Mouse (Mus musculus): Measurements from ENCODE around the gene Efhd2. TPM values are rescaled to one million over a fixed set of nuclear protein-coding genes. Genes with fewer than 3 reads are reported as not detected.

The Efhd2 gene
- total RNA-seq (2021) = 100 to 1,000 TPM; 157 to 184 TPM
- long read RNA-seq, transcript Efhd2-201 (4 exons, 2,381 nt) = major isoform, 402 of 430 reads
- long read RNA-seq, partial matches to known transcripts = 5 of 430 reads
- long read RNA-seq, other reads (novel, unspliced or antisense) = 23 of 430 reads

- peak; percentile 71 to 77 for DNase-seq (ENCODE audit: low spot score in 2 of 2)
Measured at GRCm38 (mm10) chr4:141874601-141875460, at the start of gene Efhd2. Gene Efhd2 (minus strand): TSS chr4:141874920.

DNA sequence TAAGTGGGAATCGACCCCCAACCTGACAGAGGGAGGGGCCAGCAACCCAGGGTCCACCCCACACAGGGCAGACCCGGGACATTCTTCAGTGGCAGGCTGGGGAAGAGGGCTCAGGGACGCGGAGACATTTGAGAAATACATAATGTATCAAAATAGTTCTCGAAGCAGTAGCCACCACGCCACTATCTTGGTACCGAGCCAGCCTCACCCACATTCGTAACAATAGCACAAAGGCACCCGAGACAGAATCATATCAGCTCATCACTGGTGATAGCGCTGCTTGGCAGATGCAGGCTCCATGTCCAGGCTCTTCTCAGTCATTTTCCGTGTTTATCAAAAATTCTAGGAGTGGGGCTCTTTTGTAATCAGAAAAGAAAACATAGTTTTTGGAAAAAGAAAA is 49.2 kb upstream of the Efhd2 start:
- DNase-seq (ENCODE audit: low spot score in 2 of 2) = peak; percentile 22 to 75

DNA sequence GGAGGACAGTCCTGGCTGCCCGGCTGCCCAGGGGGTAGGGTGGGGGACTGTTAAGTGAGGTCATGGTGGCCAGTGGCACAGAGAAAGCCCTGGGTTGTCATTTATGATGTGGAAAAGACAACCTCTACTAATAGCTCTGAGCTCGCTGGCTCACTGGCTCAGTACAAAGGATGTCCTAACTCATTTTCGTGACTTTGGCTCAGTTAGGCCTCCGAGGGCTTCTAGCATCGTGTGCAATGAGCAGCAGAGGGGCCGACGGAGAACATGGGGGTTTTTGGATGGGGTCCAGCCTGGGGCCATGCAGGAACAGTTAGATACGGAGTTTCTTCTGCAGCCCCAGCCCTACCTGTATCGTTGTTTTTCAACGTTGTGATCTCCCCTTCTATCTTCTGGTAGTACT is 45.7 kb upstream of the Efhd2 start:
- DNase-seq (ENCODE audit: low spot score in 2 of 2) = no peak

- no peak for DNase-seq (ENCODE audit: low spot score in 2 of 2)
Measured at GRCm38 (mm10) chr4:141917735-141918419, 43.2 kb upstream of the Efhd2 start.

- DNase-seq (ENCODE audit: low spot score in 2 of 2) = no peak
Measured at GRCm38 (mm10) chr4:141914040-141914439, 39.3 kb upstream of the Efhd2 start.

DNA sequence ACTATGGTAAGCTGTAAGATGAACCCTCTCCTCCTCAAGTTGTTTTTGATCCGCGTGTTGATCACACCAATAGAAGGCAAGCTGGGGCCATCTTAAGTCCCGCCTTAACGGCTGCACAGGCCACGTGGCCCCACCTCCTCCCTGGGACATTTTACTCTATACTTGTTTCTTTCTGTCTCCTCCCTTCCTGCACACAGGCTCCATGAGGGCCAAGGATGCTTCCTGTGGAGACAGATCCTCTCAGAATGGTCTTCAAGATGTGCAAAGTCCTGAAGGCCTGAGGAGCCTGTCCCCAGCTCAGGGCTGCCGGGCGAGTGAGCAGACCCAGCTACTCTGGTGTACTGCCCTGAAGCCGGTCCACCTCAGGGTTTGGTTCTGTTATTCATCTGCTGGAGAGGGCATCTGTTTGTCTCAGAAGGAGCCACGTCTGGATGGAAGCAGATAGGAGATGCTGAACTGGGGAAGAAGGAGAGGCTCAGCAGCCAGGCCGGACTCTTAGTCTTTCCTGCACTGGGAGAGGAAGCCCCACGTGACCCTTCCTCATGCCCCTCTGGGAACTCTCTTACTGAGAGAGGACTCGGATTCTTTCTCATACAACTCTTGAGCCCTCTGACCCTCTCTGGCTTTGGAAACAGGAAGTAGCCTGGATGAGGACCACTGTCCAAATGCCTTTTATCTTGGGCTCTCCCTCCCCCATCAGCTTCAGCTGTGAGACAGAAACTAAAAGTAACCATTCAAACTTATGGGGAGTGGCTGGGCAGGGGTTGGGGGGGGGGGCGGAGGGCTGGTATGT is 38.7 kb upstream of the Efhd2 start:
- no peak for DNase-seq (ENCODE audit: low spot score in 2 of 2)

DNA sequence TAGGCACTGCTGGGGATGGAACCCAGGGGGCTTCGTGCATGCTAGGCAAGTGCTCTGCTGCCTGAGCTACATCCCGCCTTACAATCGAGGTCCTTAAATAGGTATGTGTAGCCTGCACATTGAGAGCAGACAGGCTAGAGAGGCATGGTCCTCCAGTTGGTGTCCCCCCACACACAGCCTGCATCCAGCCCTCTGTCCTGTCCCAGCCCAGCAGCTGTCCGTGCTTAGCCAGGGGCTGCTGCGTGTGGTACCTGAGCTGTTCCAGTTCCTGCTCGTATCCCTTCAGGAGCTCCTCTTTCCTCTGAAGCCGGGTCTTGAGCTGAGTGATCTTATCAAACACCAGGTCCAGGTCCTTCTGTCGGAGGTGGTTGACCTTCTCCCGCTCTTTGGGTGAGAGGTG is 30.0 kb upstream of the Efhd2 start:
- DNase-seq (ENCODE audit: low spot score in 2 of 2) = no peak

DNA sequence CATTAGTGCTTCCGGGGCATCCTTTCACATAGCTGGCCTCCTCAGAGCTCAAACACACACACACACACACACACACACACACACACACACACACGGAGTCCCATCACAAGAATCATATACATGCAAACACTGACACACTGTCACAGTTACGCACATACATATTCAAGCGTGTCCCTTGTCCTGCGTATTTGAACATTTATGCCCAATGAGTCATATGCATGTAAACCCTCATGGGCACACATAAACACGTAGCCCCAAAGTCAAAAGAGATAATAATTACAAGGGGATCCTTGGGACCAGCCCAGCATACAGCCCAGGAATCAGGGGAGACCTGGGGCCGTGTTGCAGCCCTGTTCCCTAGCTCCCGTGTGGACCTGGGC is 27.7 kb upstream of the Efhd2 start:
- no peak for DNase-seq (ENCODE audit: low spot score in 2 of 2)

GRCm38 (mm10) chr4:141901711-141902478 is 27.2 kb upstream of the Efhd2 start:
- peak in 1 of 2 experiments; percentile 37 for DNase-seq (ENCODE audit: low spot score in 2 of 2)

- no peak for DNase-seq (ENCODE audit: low spot score in 2 of 2)
Measured at GRCm38 (mm10) chr4:141900421-141900820, 25.7 kb upstream of the Efhd2 start.

DNA sequence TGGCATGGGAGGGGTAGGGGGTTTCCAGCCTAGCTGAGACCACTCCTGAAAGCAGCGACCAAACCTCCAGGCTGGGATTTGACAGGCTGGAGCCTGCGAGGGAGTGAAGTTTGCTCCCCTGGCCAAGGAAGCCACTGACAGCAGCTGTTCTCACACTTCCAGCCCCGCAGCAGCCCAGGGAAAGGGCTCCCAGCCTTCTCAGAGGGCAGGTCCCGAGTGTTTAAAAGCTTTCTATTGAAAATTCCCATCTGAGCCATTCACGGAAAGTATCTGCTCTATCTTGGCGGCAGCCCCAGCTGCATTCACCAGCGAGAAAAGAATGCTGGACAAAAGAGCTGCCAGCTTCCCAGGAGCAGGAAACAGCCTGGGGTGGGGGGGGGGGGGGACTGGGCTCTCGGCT is 25.2 kb upstream of the Efhd2 start:
- DNase-seq (ENCODE audit: low spot score in 2 of 2) = peak in 1 of 2 experiments; percentile 27

DNA sequence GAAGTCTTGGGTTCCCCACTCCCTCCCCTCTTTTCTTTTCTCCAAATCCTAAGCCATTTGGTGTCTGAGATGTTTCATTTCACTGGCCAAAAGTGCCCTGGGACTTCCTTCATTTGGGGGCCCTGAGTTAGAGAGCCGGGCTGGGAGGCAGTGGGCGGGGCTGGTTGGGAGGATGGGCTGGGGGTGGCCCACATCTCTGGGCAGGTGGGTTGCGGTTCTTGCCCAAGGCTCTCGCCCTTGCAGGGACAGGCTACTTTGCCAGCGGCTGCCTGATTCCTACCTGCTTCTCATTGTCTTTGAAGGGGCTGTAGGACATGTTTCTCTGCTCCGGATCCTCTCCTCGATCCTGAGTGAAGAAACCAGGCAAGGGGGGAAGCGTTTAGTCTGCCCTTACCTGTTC is 24.2 kb upstream of the Efhd2 start:
- DNase-seq (ENCODE audit: low spot score in 2 of 2) = no peak

GRCm38 (mm10) chr4:141897838-141898237 is 23.1 kb upstream of the Efhd2 start:
- no peak for DNase-seq (ENCODE audit: low spot score in 2 of 2)

GRCm38 (mm10) chr4:141897225-141897624 is 22.5 kb upstream of the Efhd2 start:
- DNase-seq (ENCODE audit: low spot score in 2 of 2) = no peak

DNA sequence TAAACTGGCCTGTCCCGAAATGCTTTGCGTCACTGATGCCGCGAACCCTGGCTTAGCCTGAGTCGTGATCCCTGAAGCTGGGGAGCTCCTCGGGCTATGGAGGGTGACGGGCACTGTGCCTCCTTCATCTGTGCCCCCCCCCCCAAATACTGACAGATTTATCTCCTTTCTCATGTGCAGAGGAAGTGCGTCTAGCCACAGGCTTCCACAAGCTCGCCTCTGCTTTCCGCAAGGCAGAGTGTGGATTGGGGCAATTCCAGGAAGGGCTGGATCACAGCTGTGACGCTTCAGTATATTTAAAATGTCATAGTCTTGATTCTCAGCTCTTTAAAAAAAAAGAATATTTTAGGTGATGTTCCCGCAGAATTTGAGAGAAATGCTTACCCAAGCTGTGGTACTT is 21.1 kb upstream of the Efhd2 start:
- DNase-seq (ENCODE audit: low spot score in 2 of 2) = no peak

- no peak for DNase-seq (ENCODE audit: low spot score in 2 of 2)
Measured at GRCm38 (mm10) chr4:141893157-141893784, 18.6 kb upstream of the Efhd2 start.

GRCm38 (mm10) chr4:141886385-141886968 is 11.8 kb upstream of the Efhd2 start:
- DNase-seq (ENCODE audit: low spot score in 2 of 2) = no peak

GRCm38 (mm10) chr4:141885451-141885850 is 10.7 kb upstream of the Efhd2 start:
- no peak for DNase-seq (ENCODE audit: low spot score in 2 of 2)

DNA sequence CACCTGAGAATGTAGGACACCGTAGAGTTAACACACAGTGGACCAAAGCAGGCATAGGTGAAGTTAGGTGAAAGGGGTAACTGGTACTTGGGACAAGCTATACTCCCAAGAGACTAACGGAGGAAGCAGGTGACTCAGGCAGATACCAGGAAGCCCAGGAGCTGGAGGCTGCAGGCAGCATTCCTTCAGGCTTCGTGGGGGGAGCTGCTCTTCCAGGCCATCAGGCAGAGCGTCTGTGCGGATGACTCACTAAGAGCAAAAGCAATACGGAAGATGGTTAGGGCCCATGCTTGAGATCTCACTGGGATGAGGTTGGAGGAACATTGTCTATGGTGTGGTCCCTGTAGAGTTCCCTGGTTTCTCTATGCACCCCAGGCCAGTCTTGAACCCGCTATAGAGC is 8.1 kb upstream of the Efhd2 start:
- DNase-seq (ENCODE audit: low spot score in 2 of 2) = no peak

DNA sequence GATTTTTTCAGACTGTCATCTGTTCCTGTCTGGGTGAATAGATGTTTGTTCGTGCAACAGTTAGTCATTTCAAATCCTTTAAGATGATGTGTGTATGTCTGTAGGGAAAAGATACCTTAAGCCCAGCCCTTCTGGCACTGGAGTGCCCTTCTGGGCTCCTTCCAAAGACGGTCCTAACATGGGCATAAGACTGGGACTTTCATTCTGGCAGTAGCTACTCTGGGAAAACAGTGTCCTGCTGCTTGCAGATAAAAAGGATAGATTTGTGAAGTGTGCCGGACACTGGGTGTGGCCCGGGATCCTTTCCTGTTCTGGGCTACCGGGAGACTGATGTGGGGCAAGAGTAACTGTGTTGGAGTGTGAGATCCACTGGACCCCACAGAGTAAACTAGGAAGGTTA is 7.2 kb upstream of the Efhd2 start:
- no peak for DNase-seq (ENCODE audit: low spot score in 2 of 2)
